Mouse (Mus musculus): ENCODE results near the gene Catip.

DNA sequence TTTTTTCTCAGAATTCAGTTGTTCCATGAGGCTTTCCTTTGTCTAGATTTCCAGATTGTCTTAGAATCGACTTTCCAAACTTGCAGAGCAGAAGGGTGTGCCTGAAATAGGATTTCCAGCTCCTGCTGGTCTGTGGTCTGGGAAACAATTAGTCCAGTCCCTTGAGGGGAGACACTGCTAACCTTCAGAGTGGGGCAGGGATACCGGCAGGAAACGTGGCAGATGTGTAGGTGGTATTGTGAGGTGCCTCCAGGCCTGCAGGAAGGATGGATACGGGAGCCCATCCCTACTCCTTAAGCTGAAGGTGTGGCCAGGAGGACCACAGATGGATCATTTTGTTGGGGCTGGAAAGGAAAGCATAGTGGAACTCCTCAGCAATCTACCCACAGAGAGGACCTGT lies 26.9 kb upstream of the Catip start:
- TF ChIP-seq CTCF (IDR thresholded peaks at IDR 0.05; ENCODE audit: insufficient read depth, low read depth, low read length) (no peak), POLR2A (IDR thresholded peaks at IDR 0.05; ENCODE audit: insufficient read depth, low read depth, low read length) (no peak)

Data from olfactory bulb, adult 2 months (tissue).